ENCODE assay signal across 10 mouse cellular contexts in genomic region chr2:90639747-90640699, GRCm38 (mm10). TPM values are rescaled to one million over a fixed set of nuclear protein-coding genes. Genes with fewer than 3 reads are reported as not detected.
A peak's percentile ranks its signal among the peaks of the same experiment; 100 is the strongest.
DNase-seq lines count a peak whose midpoint lies in the region; ATAC-seq and TF ChIP-seq lines count a peak whose summit lies in the region.
"Had no signal": no experiment of that assay in that cellular context is flagged by ENCODE, and none has a peak within 500 bp of the region (broad histone marks: within the 10 kb centered on the region; RNA-seq: fewer than 3 reads in every experiment).

No protein-coding gene starts in this region.

- H3K4me2 ChIP-seq in lung, embryonic 16.5 days (ENCODE audit: low read depth, low read length) = no peak overlapping the region
- H3K4me2 ChIP-seq in intestine, postnatal 0 days (replicated peaks; ENCODE audit: low read depth) = no peak overlapping the region
- H3K4me2 ChIP-seq in stomach, embryonic 14.5 days (replicated peaks; ENCODE audit: low read depth, low read length) = no peak overlapping the region
- H3K4me2 ChIP-seq: hindbrain, embryonic 15.5 days had no signal

- WGBS in lung, embryonic 16.5 days = 34% methylated on average over 5 of the region's 5 CpGs
- WGBS in intestine, postnatal 0 days = 27% methylated on average over 5 of the region's 5 CpGs
- 45% methylated on average over 5 of the region's 5 CpGs for WGBS in stomach, embryonic 14.5 days

- no peaks in the 10 kb centered on the region for H3K9me3 ChIP-seq in lung, embryonic 16.5 days (ENCODE audit: control insufficient read depth, low read length)
- no peaks in the 10 kb centered on the region for H3K9me3 ChIP-seq in intestine, postnatal 0 days (ENCODE audit: control insufficient read depth)
- H3K9me3 ChIP-seq in stomach, embryonic 14.5 days (ENCODE audit: control insufficient read depth, low read depth, low read length) = no peaks in the 10 kb centered on the region
- H3K9me3 ChIP-seq: hindbrain, embryonic 15.5 days had no signal

- no peak overlapping the region for H3K9ac ChIP-seq in lung, embryonic 16.5 days (ENCODE audit: low read length)
- H3K9ac ChIP-seq in intestine, postnatal 0 days (ENCODE audit: low read depth, low read length) = no peak overlapping the region
- no peak overlapping the region for H3K9ac ChIP-seq in stomach, embryonic 14.5 days (replicated peaks; ENCODE audit: low read depth, low read length)
- H3K9ac ChIP-seq: hindbrain, embryonic 15.5 days had no signal

- no peak overlapping the region for H3K4me3 ChIP-seq in lung, embryonic 16.5 days (ENCODE audit: low read length)
- H3K4me3 ChIP-seq in intestine, postnatal 0 days (ENCODE audit: low read depth, low read length) = no peak overlapping the region
- H3K4me3 ChIP-seq in stomach, embryonic 14.5 days (ENCODE audit: low read depth, low read length) = no peak overlapping the region
- H3K4me3 ChIP-seq: hindbrain, embryonic 15.5 days had no signal

- peaks cover 16% of the 10 kb centered on the region for H3K4me1 ChIP-seq in lung, embryonic 16.5 days (replicated peaks; ENCODE audit: control insufficient read depth, insufficient read depth, low read length)
- peaks cover 18% of the 10 kb centered on the region; the same call in 1 of the 2 replicates for H3K4me1 ChIP-seq in intestine, postnatal 0 days (replicated peaks; ENCODE audit: control insufficient read depth, insufficient read depth, low read length)
- no peaks in the 10 kb centered on the region for H3K4me1 ChIP-seq in stomach, embryonic 14.5 days (ENCODE audit: control insufficient read depth, insufficient read depth, low read length)

- H3K27me3 ChIP-seq in lung, embryonic 16.5 days (ENCODE audit: control insufficient read depth, insufficient read depth, low read depth, low read length) = no peaks in the 10 kb centered on the region
- H3K27me3 ChIP-seq in intestine, postnatal 0 days (replicated peaks; ENCODE audit: control insufficient read depth, insufficient read depth, low read length) = no peaks in the 10 kb centered on the region
- no peaks in the 10 kb centered on the region for H3K27me3 ChIP-seq in stomach, embryonic 14.5 days (ENCODE audit: control insufficient read depth, insufficient read depth, low read length)
- H3K27me3 ChIP-seq: hindbrain, embryonic 15.5 days had no signal

- TF ChIP-seq CTCF in intestine, postnatal 0 days (IDR thresholded peaks at IDR 0.05; ENCODE audit: low read depth) = no peak

- intact Hi-C loops in left cerebral cortex, postnatal 14 days (cut with DNase I) = no loop called here

- no peaks in the 10 kb centered on the region for H3K36me3 ChIP-seq in lung, embryonic 16.5 days (ENCODE audit: control insufficient read depth, insufficient read depth, low read length)
- H3K36me3 ChIP-seq in intestine, postnatal 0 days (ENCODE audit: control insufficient read depth, insufficient read depth) = no peaks in the 10 kb centered on the region
- no peaks in the 10 kb centered on the region for H3K36me3 ChIP-seq in stomach, embryonic 14.5 days (ENCODE audit: control insufficient read depth, insufficient read depth, low read length)
- H3K36me3 ChIP-seq: hindbrain, embryonic 15.5 days had no signal

- no peak overlapping the region; the same call in 1 of the 2 replicates for H3K27ac ChIP-seq in lung, embryonic 16.5 days (ENCODE audit: low read length)
- H3K27ac ChIP-seq in intestine, postnatal 0 days (ENCODE audit: low read depth, low read length) = peak overlapping the region; percentile 63
- H3K27ac ChIP-seq in stomach, embryonic 14.5 days (ENCODE audit: low read length) = no peak overlapping the region; the same call in 1 of the 2 replicates
- H3K27ac ChIP-seq: hindbrain, embryonic 15.5 days had no signal

- DNase-seq in lung, postnatal 36 days = no peak
- DNase-seq in adrenal gland, postnatal 14 days = peak; percentile 51
- DNase-seq in cerebellum, adult 11 months = no peak
- no peak for DNase-seq in left cerebral cortex, postnatal 14 days (ENCODE audit: low spot score in 2 of 2)
- DNase-seq: embryo, embryonic 11 days; thymus, postnatal 36 days had no signal

- ATAC-seq in lung, embryonic 16.5 days (ENCODE audit: low read depth) = peak; percentile 75
- peak; percentile 80 for ATAC-seq in intestine, postnatal 0 days
- ATAC-seq in stomach, embryonic 14.5 days (ENCODE audit: insufficient number of reproducible peaks, insufficient read depth, low FRiP score, low read depth) = peak; percentile 78; the same call in 1 of the 2 replicates

RNA-seq across cellular contexts. Expression of gene Nup160, which starts 37.0 kb away (rescaled TPM):
- 43.7 and 48.9 TPM in 2 replicates for polyA plus RNA-seq in lung, embryonic 16.5 days (2015; fragmentation: Nextera tagmentation; extraction: Ambion mirVana)
- total RNA-seq in adrenal gland, postnatal 14 days (2021) = 26.1 and 28.5 TPM in 2 replicates
- polyA plus RNA-seq in intestine, postnatal 0 days (2015; fragmentation: Nextera tagmentation; extraction: Ambion mirVana) = 8.9 and 9.7 TPM in 2 replicates
- 50.3 and 55.7 TPM in 2 replicates for polyA plus RNA-seq in stomach, embryonic 14.5 days (2014; fragmentation: Nextera tagmentation; extraction: Ambion mirVana)
- 10 to 100 TPM; 16.9 to 20.0 TPM for total RNA-seq in left cerebral cortex, postnatal 14 days (2021)

RNA-seq across cellular contexts. Expression of gene Ptprj, which starts 59.6 kb away (rescaled TPM):
- 2.7 and 3.1 TPM in 2 replicates for polyA plus RNA-seq in lung, embryonic 16.5 days (2015; fragmentation: Nextera tagmentation; extraction: Ambion mirVana)
- total RNA-seq in adrenal gland, postnatal 14 days (2021) = 23.7 and 23.9 TPM in 2 replicates
- polyA plus RNA-seq in intestine, postnatal 0 days (2015; fragmentation: Nextera tagmentation; extraction: Ambion mirVana) = 3.5 and 4.0 TPM in 2 replicates
- polyA plus RNA-seq in stomach, embryonic 14.5 days (2014; fragmentation: Nextera tagmentation; extraction: Ambion mirVana) = 6.0 and 7.7 TPM in 2 replicates
- 100 to 1,000 TPM in 1 of 2 experiments, 10 to 100 TPM in 1; 91.2 to 111 TPM for total RNA-seq in left cerebral cortex, postnatal 14 days (2021)
